Mouse (Mus musculus): ENCODE results near the gene Ankmy1. TPM values are rescaled to one million over a fixed set of nuclear protein-coding genes. Genes with fewer than 3 reads are reported as not detected.

Gene Ankmy1
- polyA plus RNA-seq, 1 experiment, result not detected

DNA sequence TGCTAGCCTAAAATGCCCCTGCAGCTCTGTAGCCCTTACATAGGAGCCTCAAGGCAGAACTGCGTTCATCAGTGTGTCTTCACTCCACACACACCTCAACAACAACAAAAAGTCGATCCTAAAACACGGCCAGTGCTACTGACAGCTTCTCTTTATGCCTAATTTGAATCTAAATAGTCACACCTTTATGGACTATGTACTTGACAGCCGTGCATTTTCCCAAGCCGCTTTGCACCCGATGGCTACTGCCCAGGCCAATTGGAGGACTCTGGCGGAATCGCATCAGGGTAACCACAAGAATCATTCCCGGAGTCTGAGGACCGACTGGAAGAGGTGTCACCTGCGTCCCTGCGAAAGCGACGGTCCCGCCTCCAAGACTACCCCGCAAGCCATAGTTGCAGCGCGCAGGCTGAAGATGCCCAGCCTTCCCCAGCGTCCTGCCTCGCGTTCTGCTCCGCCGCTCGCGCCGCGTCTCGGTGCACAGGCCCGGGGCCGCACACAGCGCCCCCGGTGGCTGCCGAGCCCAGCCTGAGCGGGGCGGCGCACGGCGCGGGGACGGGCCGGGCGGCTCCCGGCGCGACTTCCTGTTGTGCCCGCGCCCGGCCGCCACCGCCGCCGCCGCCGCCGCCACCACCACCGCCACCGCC lies 7.7 kb upstream of the Ankmy1 start, which contains the start of gene Rnpepl1:
Rnpepl1 (plus strand) TSS at position 545 of the 647 bp plus-strand sequence.
- peak within 1 kb of the TSS; percentile 84 for H3K4me3 ChIP-seq (replicated peaks; ENCODE audit: control insufficient read depth, low read depth, low read length)
- H3K27ac ChIP-seq (ENCODE audit: control insufficient read depth, insufficient read depth, low read depth, low read length, poor library complexity), result peak within 1 kb of the TSS; percentile 92
- peaks cover 10% of the 10 kb centered on the region for H3K4me1 ChIP-seq (ENCODE audit: control insufficient read depth, insufficient read depth, low read length)
- WGBS, result under 1% methylated on average over 54 of the region's 57 CpGs
- peak; percentile 78 for TF ChIP-seq CTCF (IDR thresholded peaks at IDR 0.05; ENCODE audit: control insufficient read depth, insufficient read depth, low read length)
- peak; percentile 80; the same call in 1 of the 2 replicates for TF ChIP-seq POLR2A (IDR thresholded peaks at IDR 0.05; ENCODE audit: borderline replicate concordance, control insufficient read depth, low read depth, low read length)

DNA sequence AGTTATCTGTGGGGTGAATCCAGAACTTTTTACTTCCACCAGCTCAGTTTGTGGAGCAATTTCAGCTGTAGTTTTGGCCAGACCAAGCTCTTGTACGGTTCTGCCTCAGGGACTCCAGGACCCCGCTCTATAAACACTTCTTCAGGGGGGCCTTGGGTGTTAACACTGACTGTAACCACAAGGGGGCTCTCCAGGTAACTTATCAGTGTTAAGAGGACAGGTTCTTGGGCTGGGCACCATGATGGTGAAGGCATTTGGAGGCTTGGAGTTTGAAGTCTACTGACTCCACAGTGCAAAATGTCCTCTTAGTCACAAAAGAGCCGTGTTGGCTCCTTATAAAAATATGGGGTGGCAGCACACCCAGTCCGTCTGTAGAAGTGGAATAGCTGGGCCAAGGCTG lies 6.4 kb upstream of the Ankmy1 start:
- TF ChIP-seq CTCF (IDR thresholded peaks at IDR 0.05; ENCODE audit: control insufficient read depth, insufficient read depth, low read length), result no peak
- no peak for TF ChIP-seq POLR2A (IDR thresholded peaks at IDR 0.05; ENCODE audit: borderline replicate concordance, control insufficient read depth, low read depth, low read length)
- Histone ChIP-seq H3K4me3 (replicated peaks; ENCODE audit: control insufficient read depth, low read depth, low read length) (no peak overlapping the region), H3K27ac (ENCODE audit: control insufficient read depth, insufficient read depth, low read depth, low read length, poor library complexity) (no peak overlapping the region), H3K4me1 (ENCODE audit: control insufficient read depth, insufficient read depth, low read length) (peaks cover 10% of the 10 kb centered on the region)
- WGBS, result 72% methylated on average over 4 of the region's 4 CpGs

DNA sequence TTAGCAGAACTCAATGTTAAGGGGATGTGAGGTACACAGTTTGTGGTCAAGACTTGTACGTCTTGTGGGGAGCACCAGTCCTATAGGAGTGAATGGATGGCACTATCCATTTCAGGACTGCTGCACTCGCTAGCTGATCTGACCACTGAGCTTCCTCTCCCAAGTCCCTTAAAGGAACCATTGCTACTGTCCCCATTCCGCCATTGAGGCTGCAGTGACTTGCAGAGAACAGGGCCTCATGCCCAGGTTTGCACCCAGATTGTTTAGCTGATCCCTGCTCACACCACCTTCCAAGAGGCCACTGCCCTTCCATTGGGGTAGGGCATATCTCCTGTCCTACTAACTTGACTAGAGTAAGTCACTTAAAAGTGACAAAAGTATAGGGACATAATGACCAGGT lies 6.0 kb upstream of the Ankmy1 start:
- 89% methylated on average over 3 of the region's 3 CpGs for WGBS
- H3K27ac ChIP-seq (ENCODE audit: control insufficient read depth, insufficient read depth, low read depth, low read length, poor library complexity), result no peak overlapping the region
- peaks cover 10% of the 10 kb centered on the region for H3K4me1 ChIP-seq (ENCODE audit: control insufficient read depth, insufficient read depth, low read length)
- H3K4me3 ChIP-seq (replicated peaks; ENCODE audit: control insufficient read depth, low read depth, low read length), result no peak overlapping the region
- no peak for TF ChIP-seq CTCF (IDR thresholded peaks at IDR 0.05; ENCODE audit: control insufficient read depth, insufficient read depth, low read length)
- TF ChIP-seq POLR2A (IDR thresholded peaks at IDR 0.05; ENCODE audit: borderline replicate concordance, control insufficient read depth, low read depth, low read length), result no peak

DNA sequence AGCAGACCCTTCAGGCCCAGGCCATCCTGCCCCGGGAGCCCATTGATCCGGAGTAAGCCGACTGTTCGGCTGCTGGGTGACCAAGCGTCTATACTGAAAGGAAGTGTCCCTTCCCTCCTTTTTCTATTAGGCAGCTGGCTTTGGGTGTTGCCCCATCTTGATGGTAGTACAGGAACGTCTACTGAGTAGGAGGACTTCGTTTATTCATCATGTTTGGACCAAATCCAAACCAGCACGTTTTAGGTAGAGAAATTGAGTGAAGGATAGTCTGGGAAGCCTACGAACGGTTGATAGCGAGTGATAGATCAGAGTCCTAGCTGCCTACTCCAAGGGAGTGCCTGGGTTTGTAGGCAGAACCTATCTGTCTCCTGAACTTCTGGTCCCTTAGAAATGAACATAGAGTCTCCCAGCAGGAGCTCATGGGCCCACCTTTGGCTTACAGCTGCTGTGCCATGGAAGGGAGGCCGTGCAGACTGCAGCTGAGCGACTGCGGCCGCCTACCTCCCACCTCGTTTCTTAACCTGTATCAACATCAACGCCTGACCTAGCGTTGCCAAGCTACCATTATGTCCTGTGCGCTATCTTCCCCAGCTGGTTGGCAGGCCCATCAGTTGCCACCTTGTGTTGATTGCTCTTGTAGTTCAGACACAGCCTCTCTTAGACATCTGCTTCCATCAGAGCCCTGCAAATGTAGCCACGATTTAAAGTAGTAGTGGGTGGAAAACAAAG lies 5.1 kb upstream of the Ankmy1 start:
- Histone ChIP-seq H3K27ac (ENCODE audit: control insufficient read depth, insufficient read depth, low read depth, low read length, poor library complexity) (peak overlapping the region; percentile 96), H3K4me1 (ENCODE audit: control insufficient read depth, insufficient read depth, low read length) (peaks cover 10% of the 10 kb centered on the region), H3K4me3 (replicated peaks; ENCODE audit: control insufficient read depth, low read depth, low read length) (peak overlapping the region; percentile 87)
- WGBS, result 39% methylated on average over 20 of the region's 20 CpGs
- TF ChIP-seq CTCF (IDR thresholded peaks at IDR 0.05; ENCODE audit: control insufficient read depth, insufficient read depth, low read length), result no peak
- TF ChIP-seq POLR2A (IDR thresholded peaks at IDR 0.05; ENCODE audit: borderline replicate concordance, control insufficient read depth, low read depth, low read length), result no peak

DNA sequence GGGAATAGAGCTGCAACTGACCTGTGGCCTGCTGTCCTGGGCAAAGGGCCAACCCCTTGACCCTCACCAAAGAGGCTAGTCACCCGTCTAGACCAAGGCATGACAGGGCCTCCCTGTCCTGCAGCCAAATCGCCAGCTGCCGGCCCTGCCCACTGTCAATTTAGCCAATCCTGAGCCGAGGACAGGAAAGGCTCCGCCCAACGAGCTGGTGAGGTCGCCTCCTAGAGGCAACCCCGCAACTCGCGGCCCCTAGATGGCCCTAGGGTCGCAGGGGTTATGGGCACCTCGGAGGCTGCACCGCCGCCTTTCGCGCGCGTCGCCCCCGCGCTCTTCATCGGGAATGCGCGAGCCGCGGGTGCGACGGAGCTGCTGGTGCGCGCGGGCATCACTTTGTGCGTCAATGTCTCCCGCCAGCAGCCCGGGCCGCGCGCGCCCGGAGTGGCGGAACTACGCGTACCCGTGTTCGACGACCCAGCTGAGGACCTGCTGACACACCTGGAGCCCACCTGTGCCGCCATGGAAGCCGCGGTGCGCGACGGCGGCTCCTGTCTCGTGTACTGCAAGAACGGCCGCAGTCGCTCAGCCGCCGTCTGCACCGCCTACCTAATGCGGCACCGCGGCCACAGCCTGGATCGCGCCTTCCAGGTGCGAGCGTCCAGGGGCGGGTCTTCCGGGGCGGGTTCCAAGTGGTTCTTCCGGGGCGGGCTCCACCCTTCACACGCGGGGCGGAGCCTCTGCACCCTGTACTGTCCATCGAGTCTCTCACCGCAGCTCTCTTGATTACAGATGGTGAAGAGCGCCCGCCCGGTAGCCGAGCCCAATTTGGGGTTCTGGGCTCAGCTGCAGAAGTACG lies 4.3 kb upstream of the Ankmy1 start, which contains the start of gene Dusp28:
Dusp28 (plus strand) TSS at position 203 of the 853 bp plus-strand sequence.
- Histone ChIP-seq H3K4me1 (ENCODE audit: control insufficient read depth, insufficient read depth, low read length) (peaks cover 8% of the 10 kb centered on the region), H3K27ac (ENCODE audit: control insufficient read depth, insufficient read depth, low read depth, low read length, poor library complexity) (peak within 1 kb of the TSS; percentile 96)
- WGBS, result under 1% methylated on average over 81 of the region's 81 CpGs

DNA sequence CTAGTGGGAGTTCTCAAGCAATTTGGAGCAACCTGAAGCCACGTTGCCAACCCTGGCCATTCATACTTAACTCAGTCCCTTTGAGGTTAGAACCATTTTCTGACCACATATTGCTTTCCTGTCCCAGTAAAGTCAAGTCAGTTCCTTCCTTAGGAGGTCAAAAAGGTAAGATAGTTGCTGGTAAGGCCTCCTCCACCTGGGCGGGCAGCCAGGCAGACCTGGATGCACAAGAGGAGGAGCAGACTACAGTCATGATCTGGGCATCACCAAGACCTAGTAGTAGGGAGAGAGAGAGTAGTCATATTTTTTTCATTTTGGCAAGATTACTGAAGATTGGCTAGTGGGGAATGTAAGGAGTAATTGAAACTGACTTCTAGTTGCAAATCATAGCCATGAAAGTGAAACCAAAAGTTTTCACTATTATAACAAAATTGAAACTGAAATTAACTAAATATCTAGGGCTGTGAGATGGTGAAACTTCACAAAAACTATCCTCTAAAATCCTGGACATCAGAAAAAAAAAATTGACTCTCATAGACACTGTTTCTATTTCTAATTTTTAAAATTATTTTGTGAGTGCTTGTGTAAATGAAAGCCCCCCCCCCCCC lies 3.1 kb upstream of the Ankmy1 start:
- WGBS, result 54% methylated on average over 2 of the region's 2 CpGs
- H3K4me1 ChIP-seq (ENCODE audit: control insufficient read depth, insufficient read depth, low read length), result peaks cover 4% of the 10 kb centered on the region; the same call in 1 of the 2 replicates
- TF ChIP-seq CTCF (IDR thresholded peaks at IDR 0.05; ENCODE audit: control insufficient read depth, insufficient read depth, low read length), result no peak
- TF ChIP-seq POLR2A (IDR thresholded peaks at IDR 0.05; ENCODE audit: borderline replicate concordance, control insufficient read depth, low read depth, low read length), result no peak
- H3K4me3 ChIP-seq (replicated peaks; ENCODE audit: control insufficient read depth, low read depth, low read length), result no peak overlapping the region
- H3K27ac ChIP-seq (ENCODE audit: control insufficient read depth, insufficient read depth, low read depth, low read length, poor library complexity), result no peak overlapping the region

More for the DNA sequence above, 4.3 kb upstream of the Ankmy1 start, which contains the start of gene Dusp28:
- TF ChIP-seq CTCF (IDR thresholded peaks at IDR 0.05; ENCODE audit: control insufficient read depth, insufficient read depth, low read length) (peak; percentile 58; the same call in 1 of the 2 replicates), POLR2A (IDR thresholded peaks at IDR 0.05; ENCODE audit: borderline replicate concordance, control insufficient read depth, low read depth, low read length) (peak; percentile 80; the same call in 1 of the 2 replicates)
- H3K4me3 ChIP-seq (replicated peaks; ENCODE audit: control insufficient read depth, low read depth, low read length), result peak within 1 kb of the TSS; percentile 87

DNA sequence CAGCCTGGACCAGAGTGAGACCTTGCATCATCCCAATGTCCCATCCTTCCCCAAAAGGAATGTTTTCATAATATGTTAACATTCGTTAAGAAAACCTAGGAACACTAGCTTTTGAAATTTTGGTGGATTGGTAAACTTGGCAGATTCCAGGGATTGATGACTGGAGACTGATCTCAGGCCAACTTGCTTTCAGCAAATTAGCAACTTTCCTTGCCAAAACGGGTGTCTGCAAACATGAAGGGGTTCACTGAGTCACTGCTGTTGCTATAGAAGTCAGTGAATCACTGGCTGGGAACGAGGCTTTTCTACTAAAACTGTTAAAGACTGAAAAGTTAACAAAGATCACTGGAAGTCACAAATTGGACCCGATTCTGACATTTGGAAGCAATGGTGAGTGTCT lies 921 bp upstream of the Ankmy1 start:
- peaks cover 4% of the 10 kb centered on the region; the same call in 1 of the 2 replicates for H3K4me1 ChIP-seq (ENCODE audit: control insufficient read depth, insufficient read depth, low read length)
- TF ChIP-seq POLR2A (IDR thresholded peaks at IDR 0.05; ENCODE audit: borderline replicate concordance, control insufficient read depth, low read depth, low read length) (no peak), CTCF (IDR thresholded peaks at IDR 0.05; ENCODE audit: control insufficient read depth, insufficient read depth, low read length) (no peak)
- 68% methylated on average over 4 of the region's 4 CpGs for WGBS
- H3K27ac ChIP-seq (ENCODE audit: control insufficient read depth, insufficient read depth, low read depth, low read length, poor library complexity), result no peak overlapping the region
- no peak overlapping the region for H3K4me3 ChIP-seq (replicated peaks; ENCODE audit: control insufficient read depth, low read depth, low read length)

Measured in bone marrow, adult 2 months (tissue).